Mouse (Mus musculus): Measurements from ENCODE around the gene Peli2.

Gene Peli2

GRCm38 (mm10) chr14:48190946-48191345 lies 70.3 kb downstream of the Peli2 start:
- CTCF ChIA-PET: no interaction called here

DNA sequence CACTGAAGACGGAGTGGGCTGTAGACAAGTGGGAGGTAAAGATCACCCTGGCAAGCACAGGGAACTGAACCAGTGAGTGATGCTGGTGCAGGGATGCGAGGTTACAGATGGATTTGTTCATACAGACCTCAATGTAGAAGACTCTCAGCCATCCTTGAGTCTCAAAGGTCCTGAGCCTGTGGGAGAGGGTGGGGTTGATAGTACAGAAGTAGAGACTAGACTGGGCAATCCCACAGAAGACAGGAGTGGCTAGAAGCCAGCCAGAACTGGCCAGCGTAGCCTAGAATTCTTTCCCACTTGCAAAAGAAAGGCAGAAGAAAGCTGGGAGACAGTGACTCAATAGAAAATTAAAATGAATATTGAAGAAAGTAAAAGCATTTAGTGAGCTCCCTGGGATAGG lies 71.3 kb downstream of the Peli2 start:
- CTCF ChIA-PET: no interaction called here

DNA sequence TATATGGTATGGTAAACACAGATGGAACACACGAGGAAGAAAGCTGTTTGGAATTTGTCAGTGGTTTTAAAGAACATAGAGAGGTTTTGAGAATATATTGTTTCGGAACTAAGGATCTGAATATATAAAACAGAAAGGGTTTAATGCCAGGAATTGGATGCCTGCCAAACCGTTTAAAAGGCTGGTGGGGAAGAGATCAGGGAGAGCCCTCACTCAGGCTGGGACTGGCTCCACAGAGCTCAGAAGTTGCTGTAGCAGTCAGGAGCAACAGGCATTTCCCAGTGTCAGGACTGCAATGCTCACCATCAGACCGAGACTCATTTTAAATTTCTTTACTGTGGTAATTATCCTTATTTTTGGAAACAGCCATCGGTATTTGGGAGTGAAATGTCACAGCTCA lies 76.2 kb downstream of the Peli2 start:
- CTCF ChIA-PET: no interaction called here

GRCm38 (mm10) chr14:48197287-48197686 lies 76.7 kb downstream of the Peli2 start:
- CTCF ChIA-PET: no interaction called here

GRCm38 (mm10) chr14:48198190-48198954 lies 77.7 kb downstream of the Peli2 start:
- CTCF ChIA-PET: no interaction called here

DNA sequence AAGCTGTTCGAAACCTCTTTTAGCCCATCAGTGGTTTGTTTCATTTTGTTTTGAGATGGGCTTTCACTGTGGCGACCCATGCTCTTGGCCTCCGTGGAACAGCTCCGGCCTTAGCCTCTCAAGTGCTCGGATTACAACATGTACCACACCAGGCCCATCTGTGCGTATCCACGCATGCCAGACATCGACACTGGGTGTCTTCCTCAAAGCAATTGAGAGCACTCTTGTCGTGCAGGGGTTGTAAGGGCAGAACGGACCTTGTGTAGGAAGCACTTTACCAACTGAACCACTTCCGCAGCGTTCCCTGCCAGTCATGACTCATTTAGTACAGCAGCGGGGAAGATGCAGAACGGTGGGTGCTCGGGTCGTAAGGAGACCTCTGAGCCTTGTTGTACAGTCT lies 78.3 kb downstream of the Peli2 start:
- CTCF ChIA-PET: no interaction called here

- CTCF ChIA-PET: no interaction called here
Measured at GRCm38 (mm10) chr14:48199506-48199905, 78.9 kb downstream of the Peli2 start.

GRCm38 (mm10) chr14:48200291-48200690 lies 79.7 kb downstream of the Peli2 start:
- CTCF ChIA-PET: no interaction called here

DNA sequence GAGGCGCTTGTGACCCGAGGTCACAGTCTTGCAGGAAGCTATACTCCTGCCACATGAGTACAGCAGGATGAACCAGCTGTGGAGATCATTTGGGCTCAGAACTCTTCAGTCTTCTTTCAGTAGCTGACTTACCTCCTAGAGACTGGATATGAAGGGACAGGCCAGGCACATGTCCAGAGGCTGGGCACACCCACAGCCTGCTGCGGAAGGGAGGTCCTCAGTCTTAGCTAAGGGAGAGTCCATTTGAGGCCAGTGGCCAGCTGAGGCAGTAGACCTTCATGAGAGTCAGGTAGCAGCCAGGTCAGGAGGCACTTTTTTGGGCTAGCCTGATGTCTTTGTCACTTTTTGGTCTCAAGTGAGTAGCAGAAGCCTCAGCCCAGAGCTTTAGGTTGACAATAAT lies 80.2 kb downstream of the Peli2 start:
- CTCF ChIA-PET: no interaction called here

DNA sequence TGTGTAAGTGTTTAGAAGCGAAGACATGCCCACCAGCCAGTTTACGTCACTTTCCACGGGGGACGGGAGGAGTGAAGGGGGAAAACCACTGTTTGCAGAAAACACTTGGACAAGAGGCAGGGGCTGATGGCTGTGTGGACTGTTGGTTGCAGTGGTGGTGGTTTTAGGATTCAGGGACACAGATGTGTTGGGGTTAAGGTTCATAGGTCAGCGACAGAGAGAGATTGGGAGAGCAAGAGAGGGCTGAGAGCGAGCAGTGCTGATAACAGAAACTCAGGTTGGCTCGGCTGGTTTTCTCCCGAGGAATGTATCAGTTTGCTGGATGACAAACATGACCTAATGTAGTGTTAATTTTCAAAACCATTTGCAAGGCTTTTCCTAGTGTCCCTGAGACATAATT lies 80.8 kb downstream of the Peli2 start:
- CTCF ChIA-PET: no interaction called here

- CTCF ChIA-PET: no interaction called here
Measured at GRCm38 (mm10) chr14:48202096-48203036, 81.7 kb downstream of the Peli2 start.

DNA sequence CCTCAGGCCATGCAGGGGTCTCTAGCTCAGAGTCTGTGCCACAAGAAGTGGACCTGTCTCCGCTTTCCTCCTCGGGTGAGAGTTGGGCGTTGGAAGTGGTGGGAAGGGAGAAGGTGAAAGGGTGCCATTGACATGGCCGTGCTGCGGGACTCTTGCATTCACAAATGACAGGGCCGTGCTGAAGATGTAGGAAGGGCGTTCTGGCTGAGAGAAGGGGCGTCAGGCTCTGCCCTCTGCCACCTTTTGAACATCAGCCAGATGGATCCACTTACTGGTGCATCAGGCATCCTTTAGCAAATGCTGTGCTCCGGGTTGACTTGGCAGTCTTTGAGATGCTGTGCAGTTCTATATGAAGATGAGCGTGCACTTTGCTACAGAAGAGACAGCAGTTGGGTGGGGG lies 84.4 kb downstream of the Peli2 start:
- CTCF ChIA-PET: no interaction called here

- CTCF ChIA-PET: no interaction called here
Measured at GRCm38 (mm10) chr14:48205635-48206034, 85.0 kb downstream of the Peli2 start.

- CTCF ChIA-PET: no interaction called here
Measured at GRCm38 (mm10) chr14:48207119-48207518, 86.5 kb downstream of the Peli2 start.

DNA sequence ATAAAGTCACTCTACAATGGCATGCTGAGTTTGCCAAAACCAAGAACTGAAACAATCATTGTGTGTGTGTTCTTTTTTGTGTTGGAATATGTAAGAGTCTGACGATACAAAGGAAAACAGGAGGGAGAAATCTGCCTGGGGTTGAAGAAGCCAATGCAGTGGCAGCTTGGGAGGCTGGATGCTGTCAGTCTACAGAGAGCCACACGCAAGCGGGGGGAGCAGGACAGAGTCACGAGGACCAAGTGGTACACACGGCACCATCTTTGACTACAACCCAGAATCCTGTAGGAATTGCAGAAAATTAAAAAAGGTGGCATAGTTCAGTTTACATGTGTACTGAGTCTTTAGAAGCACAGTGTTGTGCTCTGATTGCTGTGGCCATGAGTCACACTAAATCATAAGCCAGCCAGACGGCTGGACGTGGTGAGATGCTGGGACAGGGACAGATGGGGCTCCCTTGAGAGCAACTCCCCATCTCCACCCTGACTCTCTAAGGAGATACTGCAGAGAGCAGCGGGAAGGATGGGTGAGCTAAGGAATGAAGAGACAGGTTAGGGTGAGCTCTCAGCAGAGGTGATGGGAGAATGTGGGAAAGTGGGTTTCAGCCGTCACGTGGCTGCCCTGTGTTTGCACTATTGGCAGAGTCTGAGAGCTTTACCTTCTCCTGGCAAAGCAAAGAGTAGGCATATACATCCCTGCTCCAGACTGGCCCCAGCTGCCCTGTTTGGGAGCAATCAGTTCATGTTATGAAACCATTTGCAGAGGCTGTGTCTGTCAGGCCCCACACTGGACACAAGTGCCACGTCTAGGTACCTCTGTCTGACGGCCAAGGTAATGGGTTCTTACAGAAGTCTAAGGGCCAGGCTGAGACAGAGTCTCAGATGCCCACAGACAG lies 87.4 kb downstream of the Peli2 start:
- CTCF ChIA-PET: no interaction called here

DNA sequence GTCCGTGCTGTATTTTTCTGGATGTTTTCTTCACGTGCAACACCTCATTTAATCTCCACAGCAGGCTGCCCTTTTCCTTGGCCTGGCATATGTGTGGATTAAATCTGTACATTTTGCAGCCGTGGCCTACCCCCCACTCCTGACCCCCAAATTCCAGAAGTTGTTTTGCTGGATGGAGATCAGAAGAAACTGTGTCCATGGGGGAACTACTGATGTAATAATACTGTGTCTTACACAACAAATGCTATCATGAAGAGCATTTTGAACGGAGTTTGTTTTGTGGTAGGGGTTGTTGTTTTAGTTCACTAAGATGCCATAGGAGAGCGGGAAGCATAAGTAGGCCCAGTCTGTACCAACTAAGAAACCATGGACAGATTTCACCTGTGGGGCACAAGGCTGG lies 88.8 kb downstream of the Peli2 start:
- CTCF ChIA-PET: no interaction called here

GRCm38 (mm10) chr14:48210089-48210488 lies 89.5 kb downstream of the Peli2 start:
- CTCF ChIA-PET: no interaction called here

- CTCF ChIA-PET: no interaction called here
Measured at GRCm38 (mm10) chr14:48211526-48211925, 90.9 kb downstream of the Peli2 start.

GRCm38 (mm10) chr14:48212839-48213238 lies 92.2 kb downstream of the Peli2 start:
- CTCF ChIA-PET: no interaction called here

DNA sequence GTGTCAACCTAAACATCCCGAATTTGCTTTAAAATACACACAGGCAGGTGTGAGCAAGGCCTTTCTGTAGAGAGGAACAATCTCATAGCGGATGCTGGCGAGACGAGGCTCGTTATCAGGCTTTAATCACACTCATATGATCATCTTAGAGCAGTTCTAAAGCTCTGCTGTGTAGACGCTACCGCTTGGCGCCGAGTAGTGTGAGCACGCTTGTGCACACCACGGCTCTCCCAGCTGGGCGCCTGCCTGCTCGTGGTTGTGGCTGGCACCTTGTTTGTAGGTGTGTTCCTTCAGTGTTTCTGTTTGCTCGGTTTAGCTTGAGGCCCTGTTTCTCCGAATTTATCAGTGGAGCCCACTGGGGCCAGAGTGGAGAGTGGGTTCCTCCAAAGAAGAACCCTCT lies 93.0 kb downstream of the Peli2 start:
- CTCF ChIA-PET: interaction anchor here (0.6 kb wide), 1 partner anchor 767 kb away, joined by 3 read pairs; no protein-coding TSS in a partner anchor

- CTCF ChIA-PET: no interaction called here
Measured at GRCm38 (mm10) chr14:48222051-48222450, 101.4 kb downstream of the Peli2 start.

- CTCF ChIA-PET: no interaction called here
Measured at GRCm38 (mm10) chr14:48222684-48223083, 102.1 kb downstream of the Peli2 start.

All from spleen, embryonic (tissue).